Mouse (Mus musculus): Measurements from ENCODE around the gene 1700034J05Rik. TPM values are rescaled to one million over a fixed set of nuclear protein-coding genes. Genes with fewer than 3 reads are reported as not detected.

The 1700034J05Rik gene
- polyA plus RNA-seq, 1 experiment, result not detected

- Histone ChIP-seq H3K4me1 (ENCODE audit: control insufficient read depth, insufficient read depth, low read length) (peaks cover 6% of the 10 kb centered on the region; the same call in 1 of the 2 replicates), H3K4me3 (ENCODE audit: insufficient read depth, low read length) (no peak overlapping the region)
These were observed 13.6 kb upstream of the 1700034J05Rik start for GRCm38 (mm10) chr6:146967836-146968235.

GRCm38 (mm10) chr6:146966446-146967019, 12.3 kb upstream of the 1700034J05Rik start:
- Histone ChIP-seq H3K4me3 (ENCODE audit: insufficient read depth, low read length) (no peak overlapping the region), H3K4me1 (ENCODE audit: control insufficient read depth, insufficient read depth, low read length) (peaks cover 7% of the 10 kb centered on the region), H3K27ac (ENCODE audit: insufficient read depth, low read length) (no peak overlapping the region)
- no peak for TF ChIP-seq POLR2A (IDR thresholded peaks at IDR 0.05; ENCODE audit: extremely low read depth, insufficient read depth, low read length)
- no peak for TF ChIP-seq CTCF (IDR thresholded peaks at IDR 0.05; ENCODE audit: extremely low read depth, insufficient read depth, low read length)

More at GRCm38 (mm10) chr6:146967836-146968235, 13.6 kb upstream of the 1700034J05Rik start:
- no peak overlapping the region for H3K27ac ChIP-seq (ENCODE audit: insufficient read depth, low read length)
- no peak for TF ChIP-seq CTCF (IDR thresholded peaks at IDR 0.05; ENCODE audit: extremely low read depth, insufficient read depth, low read length)
- TF ChIP-seq POLR2A (IDR thresholded peaks at IDR 0.05; ENCODE audit: extremely low read depth, insufficient read depth, low read length), result no peak

DNA sequence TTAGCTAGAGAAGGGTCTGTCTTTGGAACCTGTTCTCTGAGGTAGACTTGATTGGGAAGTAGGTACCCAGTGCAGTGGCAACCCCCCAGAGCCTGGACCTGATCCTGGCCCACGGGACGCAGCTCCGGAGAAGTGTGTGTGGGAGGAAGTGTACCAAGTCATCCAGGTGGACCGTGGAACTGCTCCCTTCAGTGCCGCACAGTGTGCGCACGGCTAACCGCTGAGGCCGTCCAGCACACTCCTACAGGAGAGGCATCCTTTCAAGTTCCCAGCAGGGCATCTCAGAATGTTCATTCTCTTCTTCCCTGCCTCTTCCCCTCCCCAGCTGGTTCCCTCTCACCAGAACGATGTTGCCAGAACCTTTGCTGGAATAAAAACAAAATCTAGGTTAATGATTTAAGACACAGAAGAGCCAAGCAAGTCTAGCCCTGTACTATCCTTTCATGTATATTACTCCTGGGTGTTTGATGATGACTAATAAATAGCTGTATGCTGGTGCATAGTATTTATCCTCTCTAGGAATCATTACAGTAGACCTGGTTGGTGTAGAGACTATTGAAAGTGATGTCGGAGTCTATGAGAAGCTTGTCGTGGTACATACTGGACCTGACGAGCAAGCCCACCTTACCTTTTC, 11.0 kb upstream of the 1700034J05Rik start:
- no peak for TF ChIP-seq CTCF (IDR thresholded peaks at IDR 0.05; ENCODE audit: extremely low read depth, insufficient read depth, low read length)
- TF ChIP-seq POLR2A (IDR thresholded peaks at IDR 0.05; ENCODE audit: extremely low read depth, insufficient read depth, low read length), result no peak
- H3K4me3 ChIP-seq (ENCODE audit: insufficient read depth, low read length), result no peak overlapping the region

DNA sequence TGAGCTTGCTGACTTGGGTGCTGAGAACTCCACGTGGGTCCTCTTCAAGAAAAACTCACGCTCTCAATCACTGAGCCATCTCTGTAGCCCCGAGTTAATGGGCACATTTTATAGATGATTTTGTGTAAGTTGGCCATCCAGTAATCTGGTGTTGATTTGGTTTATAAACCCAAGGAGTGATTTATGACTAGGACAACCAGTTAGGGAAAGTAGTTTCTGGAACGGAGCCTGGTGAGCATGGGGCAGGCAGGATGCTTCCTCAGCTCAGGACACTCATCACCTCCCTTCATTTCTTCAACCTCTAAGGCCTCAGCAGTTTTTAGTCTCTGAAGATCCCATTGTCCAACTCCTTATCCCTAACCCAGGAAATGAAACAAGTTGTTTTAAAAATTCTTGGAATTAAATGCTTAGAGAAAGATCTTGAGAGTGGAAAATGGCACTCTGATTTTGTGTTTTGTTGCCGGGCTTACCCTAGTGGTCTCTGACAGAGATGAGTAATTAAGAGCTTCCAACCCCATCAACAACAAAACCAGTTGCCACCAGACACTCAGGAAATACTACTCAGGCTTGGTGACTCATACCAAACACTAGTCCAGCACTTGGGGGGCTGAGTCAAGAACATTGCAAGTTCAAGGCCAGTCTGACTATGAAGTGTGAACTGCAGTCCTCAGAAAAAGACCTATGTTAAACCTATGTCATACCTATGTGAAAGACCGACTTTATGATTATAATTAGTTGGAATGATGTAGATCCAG, 9.4 kb upstream of the 1700034J05Rik start:
- TF ChIP-seq POLR2A (IDR thresholded peaks at IDR 0.05; ENCODE audit: extremely low read depth, insufficient read depth, low read length) (no peak), CTCF (IDR thresholded peaks at IDR 0.05; ENCODE audit: extremely low read depth, insufficient read depth, low read length) (no peak)
- Histone ChIP-seq H3K4me1 (ENCODE audit: control insufficient read depth, insufficient read depth, low read length) (peaks cover 15% of the 10 kb centered on the region), H3K27ac (ENCODE audit: insufficient read depth, low read length) (no peak overlapping the region), H3K4me3 (ENCODE audit: insufficient read depth, low read length) (no peak overlapping the region)

More for the DNA sequence above, 11.0 kb upstream of the 1700034J05Rik start:
- peaks cover 11% of the 10 kb centered on the region for H3K4me1 ChIP-seq (ENCODE audit: control insufficient read depth, insufficient read depth, low read length)
- no peak overlapping the region for H3K27ac ChIP-seq (ENCODE audit: insufficient read depth, low read length)

- Histone ChIP-seq H3K4me3 (ENCODE audit: insufficient read depth, low read length) (no peak overlapping the region), H3K4me1 (ENCODE audit: control insufficient read depth, insufficient read depth, low read length) (peaks cover 21% of the 10 kb centered on the region), H3K27ac (ENCODE audit: insufficient read depth, low read length) (no peak overlapping the region)
- peak; percentile 55; the same call in 1 of the 2 replicates for TF ChIP-seq CTCF (IDR thresholded peaks at IDR 0.05; ENCODE audit: extremely low read depth, insufficient read depth, low read length)
- TF ChIP-seq POLR2A (IDR thresholded peaks at IDR 0.05; ENCODE audit: extremely low read depth, insufficient read depth, low read length), result no peak
These were observed 7.7 kb upstream of the 1700034J05Rik start for GRCm38 (mm10) chr6:146961832-146962481.

- no peak overlapping the region for H3K4me3 ChIP-seq (ENCODE audit: insufficient read depth, low read length)
- H3K27ac ChIP-seq (ENCODE audit: insufficient read depth, low read length), result 0 out of 2 replicates have a peak overlapping the region, but pooled peaks have one; percentile 72
- no peak for TF ChIP-seq CTCF (IDR thresholded peaks at IDR 0.05; ENCODE audit: extremely low read depth, insufficient read depth, low read length)
- TF ChIP-seq POLR2A (IDR thresholded peaks at IDR 0.05; ENCODE audit: extremely low read depth, insufficient read depth, low read length), result no peak
- peaks cover 18% of the 10 kb centered on the region for H3K4me1 ChIP-seq (ENCODE audit: control insufficient read depth, insufficient read depth, low read length)
These were observed 6.7 kb upstream of the 1700034J05Rik start for GRCm38 (mm10) chr6:146960956-146961355.

DNA sequence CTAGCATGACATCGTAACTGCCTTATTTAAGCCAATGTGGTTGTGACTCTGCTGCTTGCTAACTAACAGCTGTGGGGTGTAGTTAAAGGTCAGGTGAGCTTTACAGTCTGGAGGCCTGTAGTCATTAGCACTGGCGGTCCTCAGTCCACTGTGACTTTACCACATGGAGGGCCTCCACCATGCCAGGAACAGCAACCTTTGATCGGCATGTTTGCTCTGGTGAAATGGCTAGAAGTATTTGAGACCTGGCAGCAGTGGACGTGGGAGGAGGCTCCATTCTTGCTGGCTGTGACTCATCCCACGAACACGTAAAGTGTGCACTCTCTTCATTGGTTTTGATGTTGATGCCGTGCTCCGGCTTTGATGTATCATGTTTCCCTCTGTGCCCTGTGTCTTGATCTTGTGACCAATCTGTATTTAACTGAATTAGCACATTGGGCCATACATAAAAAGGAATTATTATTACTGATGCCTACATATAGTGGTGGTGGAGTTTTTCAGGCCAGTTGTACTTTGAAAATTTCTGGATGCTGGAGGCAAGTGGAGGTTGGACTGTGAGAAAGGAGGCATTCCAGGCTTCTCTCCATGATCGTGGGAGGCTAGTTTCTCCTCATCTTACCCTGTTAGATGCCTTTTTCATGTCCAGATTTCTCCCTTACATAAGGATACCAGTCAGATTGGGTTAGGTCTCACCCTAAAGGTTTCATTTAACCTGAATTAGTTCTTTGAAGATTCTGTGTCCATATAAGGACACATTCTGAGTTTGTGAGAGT, 5.9 kb upstream of the 1700034J05Rik start:
- H3K4me1 ChIP-seq (ENCODE audit: control insufficient read depth, insufficient read depth, low read length), result peaks cover 21% of the 10 kb centered on the region
- H3K27ac ChIP-seq (ENCODE audit: insufficient read depth, low read length), result peak overlapping the region; percentile 42; the same call in 1 of the 2 replicates
- H3K4me3 ChIP-seq (ENCODE audit: insufficient read depth, low read length), result no peak overlapping the region
- no peak for TF ChIP-seq CTCF (IDR thresholded peaks at IDR 0.05; ENCODE audit: extremely low read depth, insufficient read depth, low read length)
- no peak for TF ChIP-seq POLR2A (IDR thresholded peaks at IDR 0.05; ENCODE audit: extremely low read depth, insufficient read depth, low read length)

DNA sequence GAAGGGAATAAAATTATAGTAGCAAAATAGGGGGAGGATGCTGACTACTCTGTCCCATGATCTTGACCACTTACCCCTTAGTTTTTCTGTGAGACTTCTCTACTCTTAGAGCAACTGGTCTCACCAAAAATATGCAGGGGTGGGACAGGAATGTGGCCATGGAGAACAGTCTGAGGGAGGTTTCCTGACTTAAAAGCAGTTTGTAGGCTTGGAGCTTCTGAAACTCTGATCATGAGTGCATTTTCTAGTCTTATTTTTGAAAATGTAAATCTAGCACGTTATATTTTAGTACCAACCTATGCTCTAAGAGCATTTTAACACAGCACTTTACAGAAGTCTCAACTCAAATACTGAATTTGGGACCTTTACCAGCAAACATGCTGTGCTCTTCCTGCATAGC, 4.5 kb upstream of the 1700034J05Rik start:
- no peak overlapping the region; the same call in 1 of the 2 replicates for H3K27ac ChIP-seq (ENCODE audit: insufficient read depth, low read length)
- TF ChIP-seq POLR2A (IDR thresholded peaks at IDR 0.05; ENCODE audit: extremely low read depth, insufficient read depth, low read length) (no peak), CTCF (IDR thresholded peaks at IDR 0.05; ENCODE audit: extremely low read depth, insufficient read depth, low read length) (no peak)
- H3K4me3 ChIP-seq (ENCODE audit: insufficient read depth, low read length), result no peak overlapping the region
- H3K4me1 ChIP-seq (ENCODE audit: control insufficient read depth, insufficient read depth, low read length), result peaks cover 27% of the 10 kb centered on the region
